Mouse (Mus musculus): ENCODE measurements around the gene Togaram2. TPM values are rescaled to one million over a fixed set of nuclear protein-coding genes. Genes with fewer than 3 reads are reported as not detected.
A peak's percentile ranks its signal among the peaks of the same experiment; 100 is the strongest.
"Not testable (repeated sequence)": the region's sequence is repeated elsewhere in the genome, so short reads cannot be mapped to it uniquely, and the experiment has no call there.

Gene Togaram2
- 0.76 and 1.5 TPM in 2 replicates for polyA plus RNA-seq (2015; fragmentation: Nextera tagmentation; extraction: Ambion mirVana)

GRCm38 (mm10) chr17:71673092-71673491 is at the start of gene Togaram2:
Gene Togaram2 (plus strand): TSS chr17:71673261.
- Histone ChIP-seq H3K9ac (ENCODE audit: low read depth, low read length) (0 out of 2 replicates have a peak within 1 kb of the TSS, but pooled peaks have one; percentile 30), H3K4me2 (ENCODE audit: low read length) (no peak within 1 kb of the TSS), H3K9me3 (replicated peaks; ENCODE audit: control insufficient read depth, low read length, poor library complexity, severe bottlenecking) (no peaks in the 10 kb centered on the region), H3K4me3 (ENCODE audit: low read depth, low read length) (no peak within 1 kb of the TSS), H3K36me3 (ENCODE audit: control insufficient read depth, insufficient read depth, low read length) (no peaks in the 10 kb centered on the region), H3K4me1 (ENCODE audit: control insufficient read depth, insufficient read depth, low read length) (peaks cover 4% of the 10 kb centered on the region), H3K27ac (ENCODE audit: low read length) (no peak within 1 kb of the TSS), H3K27me3 (ENCODE audit: control insufficient read depth, insufficient read depth, low read depth, low read length) (no peaks in the 10 kb centered on the region)
- ATAC-seq, result peak; percentile 69; the same call in 1 of the 2 replicates
- WGBS, result 36% methylated on average over 9 of the region's 9 CpGs

GRCm38 (mm10) chr17:71631806-71632205 is 41.3 kb upstream of the Togaram2 start:
- Histone ChIP-seq H3K9me3 (replicated peaks; ENCODE audit: control insufficient read depth, low read length, poor library complexity, severe bottlenecking) (no peaks in the 10 kb centered on the region), H3K27me3 (ENCODE audit: control insufficient read depth, insufficient read depth, low read depth, low read length) (no peaks in the 10 kb centered on the region), H3K4me3 (ENCODE audit: low read depth, low read length) (no peak overlapping the region), H3K27ac (ENCODE audit: low read length) (no peak overlapping the region), H3K9ac (ENCODE audit: low read depth, low read length) (no peak overlapping the region), H3K4me1 (ENCODE audit: control insufficient read depth, insufficient read depth, low read length) (no peaks in the 10 kb centered on the region), H3K36me3 (ENCODE audit: control insufficient read depth, insufficient read depth, low read length) (peaks cover 16% of the 10 kb centered on the region), H3K4me2 (ENCODE audit: low read length) (no peak overlapping the region)
- WGBS, result 86% methylated on average over 10 of the region's 10 CpGs
- no peak for ATAC-seq

- WGBS, result 88% methylated on average over 8 of the region's 8 CpGs
- Histone ChIP-seq H3K4me3 (ENCODE audit: low read depth, low read length) (no peak overlapping the region), H3K4me1 (ENCODE audit: control insufficient read depth, insufficient read depth, low read length) (no peaks in the 10 kb centered on the region), H3K9me3 (replicated peaks; ENCODE audit: control insufficient read depth, low read length, poor library complexity, severe bottlenecking) (no peaks in the 10 kb centered on the region), H3K9ac (ENCODE audit: low read depth, low read length) (no peak overlapping the region), H3K4me2 (ENCODE audit: low read length) (no peak overlapping the region), H3K27me3 (ENCODE audit: control insufficient read depth, insufficient read depth, low read depth, low read length) (no peaks in the 10 kb centered on the region), H3K36me3 (ENCODE audit: control insufficient read depth, insufficient read depth, low read length) (peaks cover 16% of the 10 kb centered on the region), H3K27ac (ENCODE audit: low read length) (no peak overlapping the region)
- no peak for ATAC-seq
Observed at GRCm38 (mm10) chr17:71633350-71633749, 39.7 kb upstream of the Togaram2 start.

GRCm38 (mm10) chr17:71636786-71637185 is 36.3 kb upstream of the Togaram2 start:
- H3K36me3 ChIP-seq (ENCODE audit: control insufficient read depth, insufficient read depth, low read length), result peaks cover 16% of the 10 kb centered on the region
- no peak overlapping the region for H3K4me3 ChIP-seq (ENCODE audit: low read depth, low read length)
- H3K27me3 ChIP-seq (ENCODE audit: control insufficient read depth, insufficient read depth, low read depth, low read length), result no peaks in the 10 kb centered on the region
- no peak overlapping the region for H3K9ac ChIP-seq (ENCODE audit: low read depth, low read length)
- no peaks in the 10 kb centered on the region for H3K4me1 ChIP-seq (ENCODE audit: control insufficient read depth, insufficient read depth, low read length)
- no peak for ATAC-seq
- no peak overlapping the region for H3K27ac ChIP-seq (ENCODE audit: low read length)
- H3K4me2 ChIP-seq (ENCODE audit: low read length), result no peak overlapping the region
- H3K9me3 ChIP-seq (replicated peaks; ENCODE audit: control insufficient read depth, low read length, poor library complexity, severe bottlenecking), result no peaks in the 10 kb centered on the region
- 96% methylated on average over 8 of the region's 8 CpGs for WGBS

- no peaks in the 10 kb centered on the region for H3K9me3 ChIP-seq (replicated peaks; ENCODE audit: control insufficient read depth, low read length, poor library complexity, severe bottlenecking)
- H3K36me3 ChIP-seq (ENCODE audit: control insufficient read depth, insufficient read depth, low read length), result peaks cover 14% of the 10 kb centered on the region
- no peaks in the 10 kb centered on the region for H3K27me3 ChIP-seq (ENCODE audit: control insufficient read depth, insufficient read depth, low read depth, low read length)
- H3K9ac ChIP-seq (ENCODE audit: low read depth, low read length), result no peak overlapping the region
- no peak overlapping the region for H3K4me2 ChIP-seq (ENCODE audit: low read length)
- H3K4me3 ChIP-seq (ENCODE audit: low read depth, low read length), result no peak overlapping the region
- H3K4me1 ChIP-seq (ENCODE audit: control insufficient read depth, insufficient read depth, low read length), result no peaks in the 10 kb centered on the region
- no peak overlapping the region for H3K27ac ChIP-seq (ENCODE audit: low read length)
- ATAC-seq, result no peak
- 86% methylated on average over 4 of the region's 4 CpGs for WGBS
Observed at GRCm38 (mm10) chr17:71637750-71638265, 35.3 kb upstream of the Togaram2 start.

GRCm38 (mm10) chr17:71639056-71639455 is 34.0 kb upstream of the Togaram2 start:
- H3K27me3 ChIP-seq (ENCODE audit: control insufficient read depth, insufficient read depth, low read depth, low read length); H3K4me3 ChIP-seq (ENCODE audit: low read depth, low read length); H3K4me2 ChIP-seq (ENCODE audit: low read length); H3K9ac ChIP-seq (ENCODE audit: low read depth, low read length); H3K4me1 ChIP-seq (ENCODE audit: control insufficient read depth, insufficient read depth, low read length); ATAC-seq; H3K27ac ChIP-seq (ENCODE audit: low read length); H3K9me3 ChIP-seq (replicated peaks; ENCODE audit: control insufficient read depth, low read length, poor library complexity, severe bottlenecking): not testable (repeated sequence)
- WGBS, result 83% methylated on average over 5 of the region's 5 CpGs
- H3K36me3 ChIP-seq (ENCODE audit: control insufficient read depth, insufficient read depth, low read length), result peaks cover 15% of the 10 kb centered on the region

- Histone ChIP-seq H3K27me3 (ENCODE audit: control insufficient read depth, insufficient read depth, low read depth, low read length) (no peaks in the 10 kb centered on the region), H3K9me3 (replicated peaks; ENCODE audit: control insufficient read depth, low read length, poor library complexity, severe bottlenecking) (no peaks in the 10 kb centered on the region), H3K4me1 (ENCODE audit: control insufficient read depth, insufficient read depth, low read length) (no peaks in the 10 kb centered on the region), H3K4me3 (ENCODE audit: low read depth, low read length) (no peak overlapping the region), H3K4me2 (ENCODE audit: low read length) (no peak overlapping the region), H3K27ac (ENCODE audit: low read length) (no peak overlapping the region), H3K9ac (ENCODE audit: low read depth, low read length) (no peak overlapping the region), H3K36me3 (ENCODE audit: control insufficient read depth, insufficient read depth, low read length) (peaks cover 18% of the 10 kb centered on the region)
- no peak for ATAC-seq
- 94% methylated on average over 9 of the region's 9 CpGs for WGBS
Observed at GRCm38 (mm10) chr17:71640421-71641085, 32.5 kb upstream of the Togaram2 start.

- Histone ChIP-seq H3K27ac (ENCODE audit: low read length) (no peak overlapping the region), H3K9ac (ENCODE audit: low read depth, low read length) (no peak overlapping the region), H3K4me2 (ENCODE audit: low read length) (no peak overlapping the region), H3K9me3 (replicated peaks; ENCODE audit: control insufficient read depth, low read length, poor library complexity, severe bottlenecking) (no peaks in the 10 kb centered on the region), H3K4me1 (ENCODE audit: control insufficient read depth, insufficient read depth, low read length) (no peaks in the 10 kb centered on the region), H3K27me3 (ENCODE audit: control insufficient read depth, insufficient read depth, low read depth, low read length) (no peaks in the 10 kb centered on the region), H3K36me3 (ENCODE audit: control insufficient read depth, insufficient read depth, low read length) (peaks cover 18% of the 10 kb centered on the region), H3K4me3 (ENCODE audit: low read depth, low read length) (no peak overlapping the region)
- WGBS, result 85% methylated on average over 3 of the region's 3 CpGs
- ATAC-seq, result no peak
Observed at GRCm38 (mm10) chr17:71642190-71642589, 30.9 kb upstream of the Togaram2 start.

- H3K4me3 ChIP-seq (ENCODE audit: low read depth, low read length), result no peak overlapping the region
- H3K4me1 ChIP-seq (ENCODE audit: control insufficient read depth, insufficient read depth, low read length), result no peaks in the 10 kb centered on the region
- no peak overlapping the region for H3K9ac ChIP-seq (ENCODE audit: low read depth, low read length)
- 92% methylated on average over 9 of the region's 9 CpGs for WGBS
- H3K27ac ChIP-seq (ENCODE audit: low read length), result no peak overlapping the region
- H3K36me3 ChIP-seq (ENCODE audit: control insufficient read depth, insufficient read depth, low read length), result peaks cover 7% of the 10 kb centered on the region
- H3K27me3 ChIP-seq (ENCODE audit: control insufficient read depth, insufficient read depth, low read depth, low read length), result no peaks in the 10 kb centered on the region
- ATAC-seq, result no peak
- no peaks in the 10 kb centered on the region for H3K9me3 ChIP-seq (replicated peaks; ENCODE audit: control insufficient read depth, low read length, poor library complexity, severe bottlenecking)
- no peak overlapping the region for H3K4me2 ChIP-seq (ENCODE audit: low read length)
Observed at GRCm38 (mm10) chr17:71650011-71650410, 23.1 kb upstream of the Togaram2 start.

All from midbrain, embryonic 16.5 days (tissue).